Mouse (Mus musculus) limb, embryonic 15.5 days (tissue): ENCODE measurements around the gene BC028528. TPM values are rescaled to one million over a fixed set of nuclear protein-coding genes. Genes with fewer than 3 reads are reported as not detected.
"Not testable (repeated sequence)": the region's sequence is repeated elsewhere in the genome, so short reads cannot be mapped to it uniquely, and the experiment has no call there.

Experiments used
- ATAC-seq: fragments of 200-750 bp; cut with Nextera tagmentation; 2 replicates; pipeline ENCODE4 v1.8.0; 2017; ENCODE audit warnings: low read depth, moderate TSS enrichment; ENCODE audit not compliant: insufficient number of reproducible peaks, low FRiP score, low TSS enrichment
- H3K27ac ChIP-seq: fragments of 300-500 bp; sonication (generic); 2 replicates; pipeline ENCODE4 v1.5.1; 2015; ENCODE audit warnings: moderate library complexity, mild to moderate bottlenecking, inconsistent platforms
- H3K27me3 ChIP-seq: fragments of 300-500 bp; sonication (generic); 2 replicates; pipeline ENCODE4 v1.6.1; 2015; ENCODE audit warnings: inconsistent platforms
- H3K36me3 ChIP-seq: fragments of 300-500 bp; sonication (generic); 2 replicates; pipeline ENCODE4 v1.6.1; 2015; ENCODE audit warnings: inconsistent platforms
- H3K4me1 ChIP-seq: fragments of 300-500 bp; sonication (generic); 2 replicates; pipeline ENCODE4 v1.6.1; 2015; ENCODE audit warnings: inconsistent platforms
- H3K4me2 ChIP-seq: fragments of 300-500 bp; sonication (generic); 2 replicates; pipeline ENCODE4 v1.6.1; 2015; ENCODE audit warnings: mild to moderate bottlenecking, inconsistent platforms
- H3K4me3 ChIP-seq: fragments of 300-500 bp; sonication (generic); 2 replicates; pipeline ENCODE4 v1.5.1; 2015; ENCODE audit warnings: mild to moderate bottlenecking, inconsistent platforms
- H3K9ac ChIP-seq: fragments of 300-500 bp; sonication (generic); 2 replicates; pipeline ENCODE4 v1.6.1; 2015; ENCODE audit warnings: inconsistent platforms
- H3K9me3 ChIP-seq: fragments of 300-500 bp; sonication (generic); 2 replicates; pipeline ENCODE4 v1.6.1; 2016; ENCODE audit warnings: inconsistent platforms
- WGBS: fragments of 180-500 bp; shearing (Covaris S2); methylation state at CpG from one replicate; pipeline ENCODE4 v1.1.7; 2015; 5-methylcytosine and 5-hydroxymethylcytosine counted together
- polyA plus RNA-seq: library from polyadenylated mRNA; unstranded; fragments of >200 nt; fragmentation: Nextera tagmentation; extraction: Ambion mirVana; gene quantifications from 2 replicates; pipeline ENCODE4 v1.2.1, GENCODE M21; 2015

The BC028528 gene
- polyA plus RNA-seq, 1 experiment from 2014 or later = 24.9 TPM

DNA sequence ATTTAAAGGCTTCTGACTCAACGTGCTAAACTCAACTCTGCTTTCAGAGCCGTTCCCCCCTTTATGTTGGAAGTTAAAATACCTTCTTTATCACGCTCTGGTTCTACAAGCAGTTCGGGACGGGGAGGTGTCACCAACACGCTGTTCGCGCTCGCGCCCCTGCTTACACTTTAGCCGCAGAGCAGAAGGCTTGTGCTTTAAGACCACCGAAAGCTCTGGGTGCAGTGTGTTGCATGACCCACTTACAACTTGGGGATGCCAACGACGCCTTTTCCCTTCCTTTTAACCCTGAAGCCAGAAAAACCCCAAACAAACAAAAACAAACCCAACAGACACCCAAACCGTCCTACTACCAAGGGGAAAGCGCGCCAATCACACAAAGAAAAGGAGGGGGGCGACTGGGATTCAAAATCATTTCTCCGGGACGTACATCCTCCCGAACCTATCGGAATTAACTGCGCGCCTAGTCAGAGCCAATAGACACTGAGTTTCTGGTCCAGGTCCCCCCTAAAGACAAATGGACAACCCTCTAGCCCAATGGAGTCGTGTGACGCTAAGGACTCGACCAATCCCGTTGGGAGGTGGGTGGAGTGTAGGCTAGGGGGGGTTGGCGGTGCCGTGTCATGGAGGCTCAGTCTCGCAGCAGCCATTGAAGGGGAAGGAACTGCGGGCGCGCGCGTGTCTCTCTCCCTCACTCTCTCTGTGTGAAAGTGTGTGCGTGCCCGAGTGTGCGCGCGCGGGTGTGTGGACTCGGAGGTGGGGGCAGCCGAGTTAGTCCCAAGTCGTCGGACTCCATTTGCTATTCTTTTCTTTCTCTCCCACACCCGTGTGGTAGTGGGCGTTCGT lies 37.1 kb upstream of the BC028528 start, which contains the start of gene Anp32e:
TSS of gene Anp32e (plus strand) at position 589 of the 846 bp plus-strand sequence.
- Histone ChIP-seq H3K36me3 (peaks cover 7% of the 10 kb centered on the region), H3K4me2 (peak within 1 kb of the TSS; percentile 69), H3K9ac (peak within 1 kb of the TSS; percentile 95), H3K4me1 (peaks cover 10% of the 10 kb centered on the region; the same call in 1 of the 2 replicates), H3K27ac (peak within 1 kb of the TSS; percentile 95), H3K4me3 (peak within 1 kb of the TSS; percentile 89), H3K27me3 (no peaks in the 10 kb centered on the region), H3K9me3 (no peaks in the 10 kb centered on the region)
- ATAC-seq = peak; percentile 100
- under 1% methylated on average over 49 of the region's 49 CpGs for WGBS

DNA sequence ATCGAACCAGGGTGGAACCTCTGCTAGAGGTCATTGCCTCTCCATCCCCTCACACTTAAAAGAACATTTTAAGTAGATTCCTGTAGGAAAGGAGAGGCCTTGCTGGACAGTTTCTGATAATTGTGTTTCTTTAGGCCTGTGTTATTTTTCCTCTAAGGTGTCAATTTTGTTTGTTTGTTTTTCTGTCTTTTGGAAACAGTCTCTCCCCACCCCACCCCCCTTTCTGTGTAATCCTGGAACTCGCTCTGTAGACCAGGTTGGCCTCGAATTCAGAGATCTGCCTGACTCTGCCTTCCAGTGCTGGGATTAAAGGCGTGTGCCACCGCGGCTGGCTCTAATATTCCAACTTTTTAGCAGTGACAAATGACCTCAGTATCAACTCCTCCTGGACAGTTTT lies 36.5 kb upstream of the BC028528 start:
- Histone ChIP-seq H3K9me3 (no peaks in the 10 kb centered on the region), H3K36me3 (peaks cover under 1% of the 10 kb centered on the region; the same call in 1 of the 2 replicates), H3K4me2 (peak overlapping the region; percentile 56), H3K27ac (peak overlapping the region; percentile 80), H3K4me1 (peaks cover 10% of the 10 kb centered on the region; the same call in 1 of the 2 replicates), H3K27me3 (no peaks in the 10 kb centered on the region), H3K4me3 (peak overlapping the region; percentile 89), H3K9ac (peak overlapping the region; percentile 24; the same call in 1 of the 2 replicates)
- WGBS = 66% methylated on average over 6 of the region's 6 CpGs
- ATAC-seq = no peak

DNA sequence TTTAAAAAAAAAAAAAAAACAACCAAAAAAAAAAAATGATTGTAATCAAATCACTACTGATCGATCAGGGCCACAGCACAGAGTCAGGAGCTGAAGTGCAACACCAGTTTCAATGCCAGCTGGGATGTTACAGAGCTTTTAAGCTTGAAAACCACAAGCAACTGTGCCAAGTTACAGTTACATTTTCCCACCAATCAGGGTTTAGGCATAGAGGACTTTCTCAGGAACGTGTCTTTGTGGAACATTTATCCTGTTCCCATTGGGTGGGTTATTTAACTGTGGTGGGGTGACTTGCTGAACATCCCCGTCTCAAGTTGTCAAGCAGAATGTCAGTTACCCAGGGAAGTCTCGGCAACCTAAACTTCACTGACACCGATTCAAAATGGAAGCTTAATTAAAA lies 33.3 kb upstream of the BC028528 start:
- Histone ChIP-seq H3K9me3 (no peaks in the 10 kb centered on the region), H3K36me3 (no peaks in the 10 kb centered on the region), H3K9ac (no peak overlapping the region), H3K4me2 (no peak overlapping the region), H3K4me3 (no peak overlapping the region), H3K4me1 (peaks cover 2% of the 10 kb centered on the region; the same call in 1 of the 2 replicates), H3K27ac (no peak overlapping the region), H3K27me3 (no peaks in the 10 kb centered on the region)
- ATAC-seq = no peak
- 75% methylated on average over 5 of the region's 5 CpGs for WGBS

DNA sequence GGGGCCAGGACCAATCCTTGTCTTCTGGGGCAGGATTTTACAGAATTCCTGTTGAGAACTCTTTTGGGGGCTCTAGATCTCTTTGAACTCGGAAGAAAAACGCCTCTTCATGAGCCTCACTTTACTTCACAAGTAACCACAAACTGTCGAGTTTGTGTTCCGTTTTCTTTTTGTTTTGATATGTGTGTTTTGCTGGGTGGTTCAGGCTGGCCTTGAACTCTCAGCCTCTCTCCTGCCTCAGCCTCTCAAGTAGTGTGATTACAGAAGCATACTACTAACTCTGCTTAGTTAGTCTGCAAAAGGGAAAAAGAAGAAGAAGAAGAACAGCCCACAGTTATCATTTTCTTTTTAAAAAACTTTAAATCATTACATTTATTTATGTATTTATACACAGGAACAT lies 32.4 kb upstream of the BC028528 start:
- no peak overlapping the region for H3K4me3 ChIP-seq
- no peak overlapping the region for H3K4me2 ChIP-seq
- ATAC-seq = no peak
- WGBS = 65% methylated on average over 4 of the region's 4 CpGs
- H3K27ac ChIP-seq = no peak overlapping the region
- no peaks in the 10 kb centered on the region for H3K9me3 ChIP-seq
- no peak overlapping the region for H3K9ac ChIP-seq
- H3K36me3 ChIP-seq = no peaks in the 10 kb centered on the region
- peaks cover 2% of the 10 kb centered on the region; the same call in 1 of the 2 replicates for H3K4me1 ChIP-seq
- no peaks in the 10 kb centered on the region for H3K27me3 ChIP-seq

DNA sequence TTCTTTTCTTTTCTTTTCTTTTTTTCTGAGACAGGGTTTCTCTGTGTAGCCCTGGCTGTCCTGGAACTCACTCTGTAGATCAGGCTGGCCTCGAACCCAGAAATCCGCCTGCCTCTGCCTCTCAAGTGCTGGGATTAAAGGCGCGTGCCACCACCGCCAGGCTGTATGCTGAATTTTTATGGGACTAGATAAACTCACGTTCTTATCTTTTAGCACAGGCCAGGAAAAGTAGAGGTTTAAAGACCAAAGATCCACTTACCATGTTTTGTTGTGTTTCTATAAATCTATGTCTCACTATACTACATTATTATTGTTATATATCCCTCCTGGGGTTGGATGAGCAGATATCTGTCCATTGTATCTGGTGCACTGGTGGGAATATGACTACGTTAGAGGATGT lies 31.6 kb upstream of the BC028528 start:
- H3K9ac ChIP-seq, ATAC-seq, H3K27ac ChIP-seq, H3K27me3 ChIP-seq, H3K36me3 ChIP-seq, H3K4me2 ChIP-seq, H3K9me3 ChIP-seq, H3K4me3 ChIP-seq, H3K4me1 ChIP-seq: not testable (repeated sequence)
- WGBS = 90% methylated on average over 7 of the region's 7 CpGs

DNA sequence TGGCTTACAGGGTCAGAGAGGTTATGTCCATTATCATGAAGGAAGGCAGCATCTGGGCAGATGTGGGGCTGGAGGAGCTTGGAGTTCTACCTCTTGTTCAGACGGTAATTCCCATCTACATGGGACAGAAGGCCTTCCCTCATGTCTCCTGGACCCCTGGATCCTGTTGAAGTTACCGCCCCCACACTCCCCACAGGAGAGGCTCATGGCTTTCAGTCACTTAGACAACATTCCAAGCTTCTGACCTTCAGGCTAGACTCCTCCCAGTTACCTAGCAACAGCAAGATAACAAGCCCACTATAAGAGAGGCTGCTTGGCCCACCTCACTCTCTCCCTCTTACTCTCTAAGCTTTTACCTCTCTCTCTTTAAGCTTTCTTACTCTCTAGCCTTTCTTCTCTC lies 28.7 kb upstream of the BC028528 start:
- H3K4me3 ChIP-seq, H3K27me3 ChIP-seq: not testable (repeated sequence)
- 61% methylated on average over 2 of the region's 2 CpGs for WGBS

DNA sequence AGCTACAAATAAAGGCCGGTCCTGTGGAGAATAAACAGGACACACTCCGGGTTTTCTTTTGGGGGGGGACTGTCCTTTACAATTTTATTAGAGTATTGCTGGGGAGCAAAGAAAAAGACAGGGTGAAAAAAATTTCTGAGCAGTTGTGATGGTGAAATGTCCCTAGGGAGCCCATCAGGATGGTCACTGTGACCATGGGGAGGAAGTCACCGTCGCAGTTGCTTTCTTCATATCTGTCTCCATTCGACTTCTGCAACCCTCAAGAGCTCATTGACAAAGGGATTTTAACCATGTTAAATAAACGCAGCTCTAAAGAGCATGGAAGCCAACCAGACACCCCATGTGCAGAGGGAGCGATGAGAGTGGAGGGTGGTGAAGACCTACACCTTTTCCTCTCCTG lies 25.0 kb upstream of the BC028528 start:
- Histone ChIP-seq H3K27me3 (no peaks in the 10 kb centered on the region), H3K4me1 (no peaks in the 10 kb centered on the region), H3K9ac (no peak overlapping the region), H3K27ac (no peak overlapping the region), H3K9me3 (no peaks in the 10 kb centered on the region), H3K4me2 (no peak overlapping the region), H3K36me3 (no peaks in the 10 kb centered on the region), H3K4me3 (no peak overlapping the region)
- no peak for ATAC-seq
- WGBS = 72% methylated on average over 7 of the region's 7 CpGs

More for the DNA sequence above, 28.7 kb upstream of the BC028528 start:
- not testable (repeated sequence) for ATAC-seq, H3K4me2 ChIP-seq, H3K4me1 ChIP-seq, H3K36me3 ChIP-seq, H3K9me3 ChIP-seq, H3K9ac ChIP-seq, H3K27ac ChIP-seq

DNA sequence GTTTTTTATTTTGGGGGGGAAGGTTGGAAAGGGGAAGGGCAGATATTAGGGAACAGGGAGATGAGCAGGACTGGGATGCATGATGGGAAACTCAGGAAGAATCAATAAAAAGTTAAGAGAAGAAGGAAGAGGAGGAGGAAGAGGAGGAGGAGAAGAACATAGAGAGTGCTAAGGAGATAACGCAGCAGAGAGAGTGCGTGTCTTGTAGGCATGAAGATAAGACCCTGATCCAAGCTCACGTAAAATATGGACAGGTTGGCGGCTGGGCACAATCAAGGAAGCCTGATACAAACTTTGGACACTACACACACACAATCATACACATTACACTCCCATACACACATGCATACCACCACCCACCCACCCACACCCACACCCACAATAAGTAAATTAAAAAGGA lies 22.9 kb upstream of the BC028528 start:
- H3K27ac ChIP-seq = no peak overlapping the region
- no peaks in the 10 kb centered on the region for H3K27me3 ChIP-seq
- H3K9me3 ChIP-seq = no peaks in the 10 kb centered on the region
- no peak overlapping the region for H3K4me2 ChIP-seq
- no peaks in the 10 kb centered on the region for H3K4me1 ChIP-seq
- no peak overlapping the region for H3K4me3 ChIP-seq
- 92% methylated on average over 4 of the region's 4 CpGs for WGBS
- ATAC-seq = no peak
- H3K9ac ChIP-seq = no peak overlapping the region
- H3K36me3 ChIP-seq = no peaks in the 10 kb centered on the region

DNA sequence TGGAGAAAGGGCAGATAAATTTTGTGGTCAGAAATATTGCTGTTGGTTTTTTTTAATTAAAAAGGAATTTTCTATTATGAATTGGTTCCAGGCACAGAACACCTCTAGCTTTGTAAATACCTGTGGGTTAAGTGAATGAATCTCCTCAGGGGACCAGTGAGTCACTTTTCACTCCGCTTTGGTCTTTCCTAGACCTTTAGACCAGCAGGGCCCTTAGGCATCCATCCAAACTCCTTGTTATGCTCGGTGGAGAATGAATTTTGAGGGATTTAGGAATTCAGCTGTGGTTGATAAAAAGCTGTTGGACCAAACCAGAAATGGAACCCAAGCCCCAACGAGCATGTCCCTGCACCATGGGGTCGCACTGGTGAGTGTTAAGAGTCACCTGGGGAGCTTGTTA lies 15.8 kb upstream of the BC028528 start:
- Histone ChIP-seq H3K9me3 (no peaks in the 10 kb centered on the region), H3K27me3 (0 out of 2 replicates have a peak, but pooled peaks cover 4% of the 10 kb centered on the region), H3K36me3 (no peaks in the 10 kb centered on the region), H3K4me2 (no peak overlapping the region), H3K4me3 (no peak overlapping the region), H3K4me1 (peaks cover 31% of the 10 kb centered on the region), H3K9ac (no peak overlapping the region), H3K27ac (no peak overlapping the region)
- 29% methylated on average over 4 of the region's 4 CpGs for WGBS
- ATAC-seq = no peak

DNA sequence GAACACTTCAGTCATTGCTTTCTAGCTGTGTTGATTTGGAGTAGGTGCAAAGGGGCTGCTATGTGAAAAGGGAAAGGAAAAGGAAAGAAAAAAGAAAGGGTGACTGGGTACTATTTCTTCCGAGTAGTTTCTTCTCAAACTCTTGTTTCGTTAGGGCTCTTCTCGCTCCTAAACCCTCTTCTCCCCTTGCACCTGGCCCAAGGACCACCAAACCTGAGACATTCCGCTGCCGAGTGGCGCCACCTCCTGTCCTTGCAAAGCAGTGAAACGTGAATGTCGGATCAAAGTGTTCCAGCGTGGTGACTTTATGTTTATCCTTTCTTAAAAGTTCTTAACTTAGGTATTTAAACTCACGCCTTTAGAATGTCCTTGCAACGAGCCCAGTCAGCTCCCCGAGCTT lies 15.1 kb upstream of the BC028528 start:
- Histone ChIP-seq H3K4me1 (peaks cover 35% of the 10 kb centered on the region), H3K27me3 (0 out of 2 replicates have a peak, but pooled peaks cover 4% of the 10 kb centered on the region), H3K27ac (no peak overlapping the region), H3K4me2 (peak overlapping the region; percentile 78), H3K36me3 (no peaks in the 10 kb centered on the region), H3K9me3 (no peaks in the 10 kb centered on the region), H3K9ac (no peak overlapping the region), H3K4me3 (peak overlapping the region; percentile 38)
- under 1% methylated on average over 12 of the region's 12 CpGs for WGBS
- ATAC-seq = no peak

DNA sequence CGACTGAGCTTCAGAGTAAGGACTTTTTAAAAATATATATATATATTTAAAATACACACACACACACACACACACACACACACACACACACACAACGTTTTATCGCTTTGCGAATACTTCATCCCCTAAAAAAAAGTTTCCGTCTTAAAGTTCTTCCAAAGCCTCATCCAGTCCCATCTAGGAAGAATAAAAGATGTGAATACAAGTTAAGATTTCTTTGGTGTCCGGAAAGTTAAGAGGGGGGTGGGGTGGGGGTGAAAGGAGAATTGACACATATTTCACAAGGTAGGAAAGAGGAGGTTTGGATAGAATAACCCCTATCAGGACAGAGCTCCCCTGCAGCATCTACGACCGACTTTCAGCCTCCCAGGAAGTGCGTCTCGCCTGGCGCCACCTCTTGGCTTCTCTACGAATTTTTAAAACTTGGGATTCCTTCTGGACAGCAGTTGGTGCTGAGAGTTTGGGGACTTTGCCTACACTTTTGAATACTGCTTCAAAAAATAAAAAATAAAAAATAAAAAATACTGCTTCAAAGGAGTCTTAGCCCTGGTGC lies 14.2 kb upstream of the BC028528 start:
- no peak for ATAC-seq
- peaks cover 36% of the 10 kb centered on the region for H3K4me1 ChIP-seq

More for the DNA sequence above, 14.2 kb upstream of the BC028528 start:
- Histone ChIP-seq H3K4me2 (peak overlapping the region; percentile 78), H3K9me3 (no peaks in the 10 kb centered on the region), H3K9ac (no peak overlapping the region), H3K36me3 (no peaks in the 10 kb centered on the region), H3K27me3 (0 out of 2 replicates have a peak, but pooled peaks cover 4% of the 10 kb centered on the region), H3K27ac (no peak overlapping the region), H3K4me3 (peak overlapping the region; percentile 38)
- under 1% methylated on average over 12 of the region's 12 CpGs for WGBS
